Comparison of ENCODE assay signal across 18 mouse cellular contexts in the genomic region with DNA sequence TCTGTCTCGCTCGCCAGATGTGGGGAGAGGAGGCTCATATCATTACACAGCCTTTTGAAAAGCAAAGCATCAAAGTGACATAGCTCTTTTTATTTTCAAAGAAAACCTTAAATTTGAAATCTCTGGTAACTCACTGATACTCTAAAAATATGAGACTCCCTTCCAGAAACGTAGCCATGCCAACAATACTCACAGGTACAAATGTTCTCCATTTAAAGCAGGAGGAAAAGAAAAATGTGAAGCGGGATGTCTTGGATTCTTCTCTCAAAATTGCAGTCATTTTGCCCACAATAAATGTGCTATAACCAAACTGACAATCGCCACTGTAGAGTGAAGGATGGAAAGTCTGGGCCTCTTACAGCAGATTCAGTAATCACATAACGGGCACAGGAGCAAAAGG.
DNase-seq lines count a peak whose midpoint lies in the region.
"Had no signal": no experiment of that assay in that cellular context is flagged by ENCODE, and none has a peak within 500 bp of the region (broad histone marks: within the 10 kb centered on the region; RNA-seq: fewer than 3 reads in every experiment).

No protein-coding gene starts in this region.

- DNase-seq in left cerebral cortex, postnatal 14 days (ENCODE audit: low spot score in 2 of 2): peak; percentile 16 to 81
- DNase-seq in left cerebral cortex, adult 8-10 months (ENCODE audit: low spot score in 2 of 2): no peak
- DNase-seq in right cerebral cortex, adult 2 months (ENCODE audit: low spot score in 2 of 2): peak; percentile 9 to 17
- no peak for DNase-seq in right cerebral cortex, postnatal 36 days (ENCODE audit: low spot score in 2 of 2)
- DNase-seq in telencephalon, adult 2 months (ENCODE audit: low read depth, low spot score): peak; percentile 26
- no peak for DNase-seq in kidney, adult 11 months
- DNase-seq: adrenal gland, adult 2 months; adrenal gland, postnatal 14 days; cerebellum, adult 11-12 months; cerebellum, adult 8-10 months; cerebellum, postnatal 10 days; cerebellum, postnatal 36 days; forebrain, postnatal 0 days; gastrocnemius, postnatal 10 days; gastrocnemius, postnatal 36 days; heart, adult 2 months; heart, postnatal 14 days; heart, postnatal 4 days had no signal

- intact Hi-C loops in left cerebral cortex, postnatal 14 days (cut with DNase I): no loop called here

Comparison
In these comparisons a context has a peak if more than half of its experiments do, and no peak if none do; other contexts are left out.
1. DNase-seq: peak in left cerebral cortex, postnatal 14 days (2 of 2), right cerebral cortex, adult 2 months (2 of 2) and telencephalon, adult 2 months (single experiment); none in left cerebral cortex, adult 8-10 months (0 of 2), right cerebral cortex, postnatal 36 days (0 of 2) and kidney, adult 11 months (single experiment).